Mouse (Mus musculus): ENCODE measurements around the gene Klrg2.

- TF ChIP-seq CTCF (IDR thresholded peaks at IDR 0.05; ENCODE audit: low read depth, low read length) (no peak), POLR2A (IDR thresholded peaks at IDR 0.05; ENCODE audit: extremely low read depth, insufficient read depth, low read length) (no peak)
These were observed 4.6 kb upstream of the Klrg2 start for GRCm38 (mm10) chr6:38641645-38642044.

Measured in liver, adult 2 months (tissue).